23 mouse cellular contexts compared by ENCODE assay signal in the genomic region with DNA sequence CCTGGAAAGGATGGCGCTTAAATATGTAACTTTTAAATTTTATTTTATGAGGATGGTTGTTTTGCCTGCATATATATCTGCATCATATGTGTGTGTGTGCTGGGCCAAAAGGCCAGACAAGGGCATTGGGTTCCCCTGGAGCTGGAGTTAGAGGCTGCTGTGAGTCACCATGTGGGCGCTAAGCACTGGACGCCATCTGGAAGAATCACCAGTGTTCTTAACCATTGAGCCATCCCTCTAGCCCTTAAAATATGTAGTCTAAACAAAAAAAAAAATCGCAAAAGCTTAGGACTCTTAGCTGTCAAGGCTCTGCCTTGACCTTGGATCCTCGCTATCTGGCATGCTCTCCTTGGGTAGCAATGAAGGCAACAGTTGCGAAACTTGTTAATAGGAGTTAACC. TPM values are rescaled to one million over a fixed set of nuclear protein-coding genes. Genes with fewer than 3 reads are reported as not detected.
"Had no signal": no experiment of that assay in that cellular context is flagged by ENCODE, and none has a peak within 500 bp of the region (broad histone marks: within the 10 kb centered on the region; RNA-seq: fewer than 3 reads in every experiment).

No protein-coding gene starts in this region.

- H3K4me3 ChIP-seq: kidney, embryonic 15.5 days; left cerebral cortex, adult 2 months; limb, embryonic 12.5 days; limb, embryonic 15.5 days; midbrain, embryonic 13.5 days had no signal

- H3K9me3 ChIP-seq: kidney, embryonic 15.5 days; limb, embryonic 12.5 days; limb, embryonic 15.5 days; midbrain, embryonic 13.5 days had no signal

- H3K27ac ChIP-seq: kidney, embryonic 15.5 days; left cerebral cortex, adult 2 months; limb, embryonic 12.5 days; limb, embryonic 15.5 days; liver, embryonic 14.5 days; macrophage; midbrain, embryonic 13.5 days; stomach, postnatal 0 days had no signal

- H3K27me3 ChIP-seq: kidney, embryonic 15.5 days; limb, embryonic 12.5 days; limb, embryonic 15.5 days; midbrain, embryonic 13.5 days had no signal

- DNase-seq: kidney, adult 8-10 months; kidney, postnatal 10 days; kidney, postnatal 36 days; layer of hippocampus, postnatal 36 days; left cerebral cortex, postnatal 4 days; liver, postnatal 0 days; lung, embryonic 14.5 days; right cerebral cortex, adult 18-20 months; right cerebral cortex, postnatal 14 days; right cerebral cortex, postnatal 4 days; thymus, adult 2 months; thymus, postnatal 14 days; thymus, postnatal 4 days had no signal

- H3K9ac ChIP-seq: kidney, embryonic 15.5 days; limb, embryonic 12.5 days; limb, embryonic 15.5 days; liver, embryonic 14.5 days; liver, postnatal 0 days; lung, embryonic 14.5 days; midbrain, embryonic 13.5 days had no signal

RNA-seq across cellular contexts. Expression of gene Npr1, which starts 22.9 kb away (rescaled TPM):
- total RNA-seq: megakaryocyte, adult 5-6 weeks; monocyte, adult 5-6 weeks had no signal
